In genomic region chr13:100776710-100777109, GRCm38 (mm10) we compare ENCODE assay signal across 13 mouse cellular contexts. TPM values are rescaled to one million over a fixed set of nuclear protein-coding genes. Genes with fewer than 3 reads are reported as not detected.
DNase-seq lines count a peak whose midpoint lies in the region; ATAC-seq lines count a peak whose summit lies in the region.
"Had no signal": no experiment of that assay in that cellular context is flagged by ENCODE, and none has a peak within 500 bp of the region (broad histone marks: within the 10 kb centered on the region; RNA-seq: fewer than 3 reads in every experiment).

No protein-coding gene starts in this region.

- peaks cover 88% of the 10 kb centered on the region for H3K4me1 ChIP-seq in erythroblast, embryonic 14.5 days (ENCODE audit: control insufficient read depth)
- H3K4me1 ChIP-seq in limb, embryonic 11.5 days (ENCODE audit: control insufficient read depth, insufficient read depth, low read length), result peaks cover 6% of the 10 kb centered on the region; the same call in 1 of the 2 replicates
- peaks cover 10% of the 10 kb centered on the region for H3K4me1 ChIP-seq in limb, embryonic 10.5 days
- peaks cover 18% of the 10 kb centered on the region for H3K4me1 ChIP-seq in forebrain, embryonic 12.5 days
- H3K4me1 ChIP-seq in midbrain, embryonic 12.5 days, result peaks cover 20% of the 10 kb centered on the region

- ATAC-seq in erythroblast, adult 5-6 weeks (replicated peaks; ENCODE audit: low FRiP score, poor library complexity, severe bottlenecking), result no peak
- ATAC-seq in limb, embryonic 11.5 days (ENCODE audit: insufficient number of reproducible peaks, low FRiP score, low TSS enrichment, low read depth), result no peak; the same call in 1 of the 2 replicates
- ATAC-seq in forebrain, embryonic 12.5 days (ENCODE audit: low FRiP score), result no peak
- no peak for ATAC-seq in midbrain, embryonic 12.5 days (ENCODE audit: low FRiP score, low read depth)

- DNase-seq in limb, embryonic 11.5 days (ENCODE audit: low spot score), result no peak
- no peak for DNase-seq in limb, embryonic 10.5 days (ENCODE audit: low spot score)
- no peak for DNase-seq in frontal cortex, postnatal 10 days (ENCODE audit: low spot score in 2 of 2)
- DNase-seq in cerebellum, postnatal 10 days, result no peak
- DNase-seq: adrenal gland, postnatal 36 days; cerebellum, adult 8-10 months; kidney, adult 8-10 months; thymus, postnatal 4 days had no signal

- no peak overlapping the region; the same call in 1 of the 2 replicates for H3K27ac ChIP-seq in limb, embryonic 11.5 days (replicated peaks; ENCODE audit: low read depth, low read length)
- no peak overlapping the region for H3K27ac ChIP-seq in limb, embryonic 10.5 days
- H3K27ac ChIP-seq in forebrain, embryonic 12.5 days, result no peak overlapping the region
- 0 out of 2 replicates have a peak overlapping the region, but pooled peaks have one; percentile 35 for H3K27ac ChIP-seq in midbrain, embryonic 12.5 days (replicated peaks)
- H3K27ac ChIP-seq: macrophage had no signal

- H3K9ac ChIP-seq in limb, embryonic 11.5 days (ENCODE audit: low read length), result no peak overlapping the region
- no peak overlapping the region for H3K9ac ChIP-seq in forebrain, embryonic 12.5 days
- H3K9ac ChIP-seq in midbrain, embryonic 12.5 days (replicated peaks), result 0 out of 2 replicates have a peak overlapping the region, but pooled peaks have one; percentile 24

- no peaks in the 10 kb centered on the region for H3K9me3 ChIP-seq in erythroblast, embryonic 14.5 days (ENCODE audit: control insufficient read depth, low read length)
- H3K9me3 ChIP-seq in limb, embryonic 11.5 days (ENCODE audit: control insufficient read depth, low read length), result no peaks in the 10 kb centered on the region
- no peaks in the 10 kb centered on the region for H3K9me3 ChIP-seq in limb, embryonic 10.5 days (replicated peaks)
- no peaks in the 10 kb centered on the region for H3K9me3 ChIP-seq in forebrain, embryonic 12.5 days
- H3K9me3 ChIP-seq in midbrain, embryonic 12.5 days, result no peaks in the 10 kb centered on the region

- peaks cover 82% of the 10 kb centered on the region for H3K36me3 ChIP-seq in erythroblast, embryonic 14.5 days (ENCODE audit: control insufficient read depth)
- H3K36me3 ChIP-seq in limb, embryonic 11.5 days (ENCODE audit: control insufficient read depth, insufficient read depth, low read length), result peaks cover 7% of the 10 kb centered on the region
- peaks cover 71% of the 10 kb centered on the region for H3K36me3 ChIP-seq in limb, embryonic 10.5 days
- peaks cover 34% of the 10 kb centered on the region for H3K36me3 ChIP-seq in forebrain, embryonic 12.5 days (replicated peaks)
- H3K36me3 ChIP-seq in midbrain, embryonic 12.5 days, result peaks cover 26% of the 10 kb centered on the region

- peak overlapping the region; percentile 84; the same call in 1 of the 2 replicates for H3K4me2 ChIP-seq in limb, embryonic 11.5 days (ENCODE audit: low read depth, severe bottlenecking)
- peak overlapping the region; percentile 93; the same call in 1 of the 2 replicates for H3K4me2 ChIP-seq in forebrain, embryonic 12.5 days
- peak overlapping the region; percentile 86 for H3K4me2 ChIP-seq in midbrain, embryonic 12.5 days (replicated peaks)

- peak overlapping the region; percentile 95 for H3K4me3 ChIP-seq in erythroblast, embryonic 14.5 days (replicated peaks)
- H3K4me3 ChIP-seq in limb, embryonic 11.5 days (ENCODE audit: low read depth, low read length), result no peak overlapping the region
- no peak overlapping the region for H3K4me3 ChIP-seq in limb, embryonic 10.5 days
- no peak overlapping the region for H3K4me3 ChIP-seq in forebrain, embryonic 12.5 days (replicated peaks)
- no peak overlapping the region for H3K4me3 ChIP-seq in midbrain, embryonic 12.5 days

- 63% methylated on average over 6 of the region's 6 CpGs for WGBS in limb, embryonic 11.5 days
- WGBS in limb, embryonic 10.5 days, result 73% methylated on average over 6 of the region's 6 CpGs
- WGBS in forebrain, embryonic 12.5 days, result 65% methylated on average over 6 of the region's 6 CpGs
- 63% methylated on average over 6 of the region's 6 CpGs for WGBS in midbrain, embryonic 12.5 days

- no peaks in the 10 kb centered on the region for H3K27me3 ChIP-seq in erythroblast, embryonic 14.5 days (ENCODE audit: control insufficient read depth)
- no peaks in the 10 kb centered on the region for H3K27me3 ChIP-seq in limb, embryonic 11.5 days (ENCODE audit: control insufficient read depth, insufficient read depth, low read length)
- H3K27me3 ChIP-seq in limb, embryonic 10.5 days (ENCODE audit: low read depth, poor library complexity, severe bottlenecking), result no peaks in the 10 kb centered on the region
- no peaks in the 10 kb centered on the region for H3K27me3 ChIP-seq in forebrain, embryonic 12.5 days
- H3K27me3 ChIP-seq in midbrain, embryonic 12.5 days, result no peaks in the 10 kb centered on the region

RNA-seq across cellular contexts. Expression of gene Cenph, which starts 1.0 kb away (rescaled TPM):
- polyA plus RNA-seq in erythroblast, embryonic 14.5 days (2012), result 4.0 and 4.3 TPM in 2 replicates
- 29.9 and 45.5 TPM in 2 replicates for total RNA-seq in erythroblast, adult 5-6 weeks (2015; ENCODE audit: low replicate concordance)
- total RNA-seq in erythroblast, adult 5-6 weeks (2017; ENCODE audit: low replicate concordance), result 19.2 and 24.7 TPM in 2 replicates
- 60.6 and 72.2 TPM in 2 replicates for polyA plus RNA-seq in limb, embryonic 11.5 days (2014; fragmentation: Nextera tagmentation; extraction: Ambion mirVana)
- 72.3 and 77.8 TPM in 2 replicates for polyA plus RNA-seq in limb, embryonic 10.5 days (2016; fragmentation: Nextera tagmentation; extraction: Ambion mirVana)
- polyA plus RNA-seq in forebrain, embryonic 12.5 days (2016; fragmentation: Nextera tagmentation; extraction: Ambion mirVana), result 46.3 and 48.9 TPM in 2 replicates
- polyA plus RNA-seq in midbrain, embryonic 12.5 days (2016; fragmentation: Nextera tagmentation; extraction: Ambion mirVana), result 34.0 and 35.0 TPM in 2 replicates

RNA-seq across cellular contexts. Expression of gene Ccnb1, which starts 9.7 kb away (rescaled TPM):
- polyA plus RNA-seq in erythroblast, embryonic 14.5 days (2012), result 0.67 and 1.6 TPM in 2 replicates
- total RNA-seq in erythroblast, adult 5-6 weeks (2015; ENCODE audit: low replicate concordance), result 64.0 and 69.2 TPM in 2 replicates
- 97.6 and 133 TPM in 2 replicates for total RNA-seq in erythroblast, adult 5-6 weeks (2017; ENCODE audit: low replicate concordance)
- polyA plus RNA-seq in limb, embryonic 11.5 days (2014; fragmentation: Nextera tagmentation; extraction: Ambion mirVana), result 379 and 388 TPM in 2 replicates
- 406 and 409 TPM in 2 replicates for polyA plus RNA-seq in limb, embryonic 10.5 days (2016; fragmentation: Nextera tagmentation; extraction: Ambion mirVana)
- 343 and 352 TPM in 2 replicates for polyA plus RNA-seq in forebrain, embryonic 12.5 days (2016; fragmentation: Nextera tagmentation; extraction: Ambion mirVana)
- 278 and 279 TPM in 2 replicates for polyA plus RNA-seq in midbrain, embryonic 12.5 days (2016; fragmentation: Nextera tagmentation; extraction: Ambion mirVana)

RNA-seq across cellular contexts. Expression of gene Mrps36, which starts 32.3 kb away (rescaled TPM):
- polyA plus RNA-seq in erythroblast, embryonic 14.5 days (2012), result 19.3 and 24.9 TPM in 2 replicates
- total RNA-seq in erythroblast, adult 5-6 weeks (2015; ENCODE audit: low replicate concordance), result 13.0 and 19.8 TPM in 2 replicates
- total RNA-seq in erythroblast, adult 5-6 weeks (2017; ENCODE audit: low replicate concordance), result 13.2 and 22.6 TPM in 2 replicates
- polyA plus RNA-seq in limb, embryonic 11.5 days (2014; fragmentation: Nextera tagmentation; extraction: Ambion mirVana), result 102 and 110 TPM in 2 replicates
- polyA plus RNA-seq in limb, embryonic 10.5 days (2016; fragmentation: Nextera tagmentation; extraction: Ambion mirVana), result 97.0 and 114 TPM in 2 replicates
- 124 and 132 TPM in 2 replicates for polyA plus RNA-seq in forebrain, embryonic 12.5 days (2016; fragmentation: Nextera tagmentation; extraction: Ambion mirVana)
- polyA plus RNA-seq in midbrain, embryonic 12.5 days (2016; fragmentation: Nextera tagmentation; extraction: Ambion mirVana), result 125 and 135 TPM in 2 replicates

RNA-seq across cellular contexts. Expression of gene Cdk7, which starts 46.0 kb away (rescaled TPM):
- 0.42 and 0.98 TPM in 2 replicates for polyA plus RNA-seq in erythroblast, embryonic 14.5 days (2012)
- 5.0 and 16.1 TPM in 2 replicates for total RNA-seq in erythroblast, adult 5-6 weeks (2015; ENCODE audit: low replicate concordance)
- total RNA-seq in erythroblast, adult 5-6 weeks (2017; ENCODE audit: low replicate concordance), result 12.5 and 13.5 TPM in 2 replicates
- 101 and 106 TPM in 2 replicates for polyA plus RNA-seq in limb, embryonic 11.5 days (2014; fragmentation: Nextera tagmentation; extraction: Ambion mirVana)
- 116 and 117 TPM in 2 replicates for polyA plus RNA-seq in limb, embryonic 10.5 days (2016; fragmentation: Nextera tagmentation; extraction: Ambion mirVana)
- polyA plus RNA-seq in forebrain, embryonic 12.5 days (2016; fragmentation: Nextera tagmentation; extraction: Ambion mirVana), result 63.7 and 66.2 TPM in 2 replicates
- polyA plus RNA-seq in midbrain, embryonic 12.5 days (2016; fragmentation: Nextera tagmentation; extraction: Ambion mirVana), result 63.2 and 67.5 TPM in 2 replicates

RNA-seq across cellular contexts. Expression of gene Slc30a5, which starts 56.5 kb away (rescaled TPM):
- 0.15 TPM in 2 replicates for polyA plus RNA-seq in erythroblast, embryonic 14.5 days (2012)
- 22.8 and 38.6 TPM in 2 replicates for total RNA-seq in erythroblast, adult 5-6 weeks (2015; ENCODE audit: low replicate concordance)
- total RNA-seq in erythroblast, adult 5-6 weeks (2017; ENCODE audit: low replicate concordance), result 16.2 and 17.9 TPM in 2 replicates
- 51.9 and 52.7 TPM in 2 replicates for polyA plus RNA-seq in limb, embryonic 11.5 days (2014; fragmentation: Nextera tagmentation; extraction: Ambion mirVana)
- 44.8 and 45.2 TPM in 2 replicates for polyA plus RNA-seq in limb, embryonic 10.5 days (2016; fragmentation: Nextera tagmentation; extraction: Ambion mirVana)
- polyA plus RNA-seq in forebrain, embryonic 12.5 days (2016; fragmentation: Nextera tagmentation; extraction: Ambion mirVana), result 44.5 and 47.1 TPM in 2 replicates
- 40.9 and 43.2 TPM in 2 replicates for polyA plus RNA-seq in midbrain, embryonic 12.5 days (2016; fragmentation: Nextera tagmentation; extraction: Ambion mirVana)

Comparison
In these comparisons a context has a peak if more than half of its experiments do, and no peak if none do; other contexts are left out.
1. RNA of gene Ccnb1, which starts 9.7 kb away (polyA plus RNA-seq): 406 to 409 TPM in limb, embryonic 10.5 days, 379 to 388 TPM in limb, embryonic 11.5 days, 343 to 352 TPM in forebrain, embryonic 12.5 days and 278 to 279 TPM in midbrain, embryonic 12.5 days; 0.67 to 1.6 TPM in erythroblast, embryonic 14.5 days; every median in the first group is over 100 times any median in the second.
2. Peak in every context shown above with its lines, with median percentiles within 50 percentile points of each other: H3K4me2 ChIP-seq.